Mouse (Mus musculus): ENCODE results near the gene Cd86.

- TF ChIP-seq CTCF (conservative IDR thresholded peaks at IDR 0.05; ENCODE audit: low read length) (no peak), NANOG (IDR thresholded peaks at IDR 0.05; ENCODE audit: borderline replicate concordance, low read length) (no peak)
These were observed 10.0 kb upstream of the Cd86 start for GRCm38 (mm10) chr16:36675902-36676301.
